Mouse (Mus musculus): ENCODE measurements around the gene Gatc. TPM values are rescaled to one million over a fixed set of nuclear protein-coding genes. Genes with fewer than 3 reads are reported as not detected.

Gene Gatc
- total and polyA plus RNA-seq, 3 experiments = 6.2 to 34.0 (median 14.4) TPM

- Histone ChIP-seq H3K9me3 (replicated peaks; ENCODE audit: low read length) (peaks cover 2% of the 10 kb centered on the region), H3K4me2 (ENCODE audit: insufficient read depth, low read depth, poor library complexity, severe bottlenecking) (no peak overlapping the region), H3K4me3 (replicated peaks in 1 of 3; ENCODE audit: low read depth in 2 of 3, low read length in 2 of 3, poor library complexity in 1 of 3) (no peak overlapping the region), H3K36me3 (replicated peaks in 1 of 2; ENCODE audit: control insufficient read depth in 1 of 2, insufficient read depth in 1 of 2, low read length in 1 of 2) (peaks cover 5 to 57% of the 10 kb centered on the region in 2 experiments), H3K27me3 (replicated peaks) (no peaks in the 10 kb centered on the region), H3K27ac (ENCODE audit: insufficient read depth, low read depth) (no peak overlapping the region), H3K9ac (ENCODE audit: insufficient read depth, low read depth) (no peak overlapping the region), H3K4me1 (ENCODE audit: control insufficient read depth in 1 of 2, insufficient read depth in 2 of 2) (no peaks in the 10 kb centered on the region), H3K79me2 (replicated peaks; ENCODE audit: control insufficient read depth, extremely low read depth, insufficient read depth, poor library complexity, severe bottlenecking) (no peaks in the 10 kb centered on the region)
- DNase-seq (ENCODE audit: extremely low read depth) = no peak
- in situ Hi-C loops (cut with MboI; ENCODE audit: low pct_ligation_motif_present, low pct_unique_long_range_greater_than_20kb, low sequenced_read_pairs) = no loop called here
- TF ChIP-seq ELF1 (IDR thresholded peaks at IDR 0.05; ENCODE audit: low read depth, low read length) = no peak
- no peak for TF ChIP-seq USF1 (IDR thresholded peaks at IDR 0.05; ENCODE audit: low read depth, low read length)
- TF ChIP-seq EP300 (IDR thresholded peaks at IDR 0.05; ENCODE audit: low read length) = no peak
- TF ChIP-seq BHLHE40 (IDR thresholded peaks at IDR 0.05; ENCODE audit: low read depth, low read length) = no peak
- no peak for TF ChIP-seq ETS1 (conservative IDR thresholded peaks at IDR 0.05; ENCODE audit: low read depth, low read length)
- TF ChIP-seq HCFC1 (IDR thresholded peaks at IDR 0.05; ENCODE audit: low read depth, low read length) = no peak
- TF ChIP-seq CHD2 (IDR thresholded peaks at IDR 0.05; ENCODE audit: low read length) = no peak
- no peak for TF ChIP-seq MAX (IDR thresholded peaks at IDR 0.05; ENCODE audit: low read length)
- no peak for TF ChIP-seq TCF12 (IDR thresholded peaks at IDR 0.05; ENCODE audit: low read depth, low read length)
- TF ChIP-seq PAX5 (IDR thresholded peaks at IDR 0.05; ENCODE audit: low read length) = no peak
- no peak for TF ChIP-seq RCOR1 (conservative IDR thresholded peaks at IDR 0.05; ENCODE audit: low read depth, low read length)
- no peak for TF ChIP-seq JUN (IDR thresholded peaks at IDR 0.05; ENCODE audit: insufficient read depth, low read depth, low read length)
- no peak for TF ChIP-seq SIN3A (IDR thresholded peaks at IDR 0.05; ENCODE audit: low read length)
- TF ChIP-seq KAT2A (IDR thresholded peaks at IDR 0.05; ENCODE audit: insufficient replicate concordance, low read length) = no peak
- TF ChIP-seq JUND (conservative IDR thresholded peaks at IDR 0.05; ENCODE audit: low read depth, low read length) = no peak
- no peak for TF ChIP-seq SMC3 (IDR thresholded peaks at IDR 0.05; ENCODE audit: low read depth, low read length)
- dilution Hi-C loops (cut with MboI; ENCODE audit: extremely low pct_ligation_motif_present, extremely low pct_unique_long_range_greater_than_20kb, low sequenced_read_pairs) = no loop called here
Measured at GRCm38 (mm10) chr5:115373441-115374203, 32.6 kb upstream of the Gatc start.

GRCm38 (mm10) chr5:115371736-115372135 lies 30.8 kb upstream of the Gatc start:
- Histone ChIP-seq H3K4me3 (replicated peaks in 1 of 3; ENCODE audit: low read depth in 2 of 3, low read length in 2 of 3, poor library complexity in 1 of 3) (no peak overlapping the region), H3K36me3 (replicated peaks in 1 of 2; ENCODE audit: control insufficient read depth in 1 of 2, insufficient read depth in 1 of 2, low read length in 1 of 2) (peaks cover 8 to 70% of the 10 kb centered on the region in 2 experiments), H3K4me1 (ENCODE audit: control insufficient read depth in 1 of 2, insufficient read depth in 2 of 2) (no peaks in the 10 kb centered on the region), H3K79me2 (replicated peaks; ENCODE audit: control insufficient read depth, extremely low read depth, insufficient read depth, poor library complexity, severe bottlenecking) (no peaks in the 10 kb centered on the region), H3K4me2 (ENCODE audit: insufficient read depth, low read depth, poor library complexity, severe bottlenecking) (no peak overlapping the region), H3K9ac (ENCODE audit: insufficient read depth, low read depth) (no peak overlapping the region), H3K27me3 (replicated peaks) (no peaks in the 10 kb centered on the region), H3K9me3 (replicated peaks; ENCODE audit: low read length) (peaks cover 2% of the 10 kb centered on the region), H3K27ac (ENCODE audit: insufficient read depth, low read depth) (no peak overlapping the region)
- dilution Hi-C loops (cut with MboI; ENCODE audit: extremely low pct_ligation_motif_present, extremely low pct_unique_long_range_greater_than_20kb, low sequenced_read_pairs) = no loop called here
- DNase-seq (ENCODE audit: extremely low read depth) = no peak
- TF ChIP-seq TCF12 (IDR thresholded peaks at IDR 0.05; ENCODE audit: low read depth, low read length) = no peak
- TF ChIP-seq MXI1 (IDR thresholded peaks at IDR 0.05; ENCODE audit: low read depth, low read length) = no peak
- TF ChIP-seq ELF1 (IDR thresholded peaks at IDR 0.05; ENCODE audit: low read depth, low read length) = no peak
- TF ChIP-seq RCOR1 (conservative IDR thresholded peaks at IDR 0.05; ENCODE audit: low read depth, low read length) = no peak
- TF ChIP-seq ZNF384 (IDR thresholded peaks at IDR 0.05; ENCODE audit: low read depth, low read length) = no peak
- TF ChIP-seq KAT2A (IDR thresholded peaks at IDR 0.05; ENCODE audit: insufficient replicate concordance, low read length) = no peak
- TF ChIP-seq CTCF (conservative IDR thresholded peaks at IDR 0.05 in 1 of 2, IDR thresholded peaks at IDR 0.05 in 1 of 2; ENCODE audit: low read depth in 2 of 2, low read length in 2 of 2) = no peak
- TF ChIP-seq GABPA (IDR thresholded peaks at IDR 0.05; ENCODE audit: insufficient replicate concordance, low read depth, low read length) = no peak
- no peak for TF ChIP-seq POLR2A (IDR thresholded peaks at IDR 0.05; ENCODE audit: low read depth, low read length)
- TF ChIP-seq SMC3 (IDR thresholded peaks at IDR 0.05; ENCODE audit: low read depth, low read length) = no peak
- no peak for TF ChIP-seq ZMIZ1 (IDR thresholded peaks at IDR 0.05; ENCODE audit: low read depth, low read length)
- no peak for TF ChIP-seq NELFE (IDR thresholded peaks at IDR 0.05; ENCODE audit: low read depth, low read length)
- in situ Hi-C loops (cut with MboI; ENCODE audit: low pct_ligation_motif_present, low pct_unique_long_range_greater_than_20kb, low sequenced_read_pairs) = no loop called here

Data from CH12.LX (cell line).